Mouse (Mus musculus) heart, adult 2 months (tissue): ENCODE data around the gene Gpx6.

Experiments
- CTCF ChIP-seq: fragments of 200-600 bp; IDR thresholded peaks from 2 replicates; pipeline ENCODE4 v1.8.1; 2022; ENCODE audit warnings: antibody characterized with exemption, mild to moderate bottlenecking, moderate library complexity
- POLR2A ChIP-seq: fragments of 200-500 bp; IDR thresholded peaks from 2 replicates; pipeline ENCODE4 v1.6.1; 2011; ENCODE audit warnings: mild to moderate bottlenecking, low read depth, low read length, control low read depth; ENCODE audit not compliant: insufficient read depth

DNA sequence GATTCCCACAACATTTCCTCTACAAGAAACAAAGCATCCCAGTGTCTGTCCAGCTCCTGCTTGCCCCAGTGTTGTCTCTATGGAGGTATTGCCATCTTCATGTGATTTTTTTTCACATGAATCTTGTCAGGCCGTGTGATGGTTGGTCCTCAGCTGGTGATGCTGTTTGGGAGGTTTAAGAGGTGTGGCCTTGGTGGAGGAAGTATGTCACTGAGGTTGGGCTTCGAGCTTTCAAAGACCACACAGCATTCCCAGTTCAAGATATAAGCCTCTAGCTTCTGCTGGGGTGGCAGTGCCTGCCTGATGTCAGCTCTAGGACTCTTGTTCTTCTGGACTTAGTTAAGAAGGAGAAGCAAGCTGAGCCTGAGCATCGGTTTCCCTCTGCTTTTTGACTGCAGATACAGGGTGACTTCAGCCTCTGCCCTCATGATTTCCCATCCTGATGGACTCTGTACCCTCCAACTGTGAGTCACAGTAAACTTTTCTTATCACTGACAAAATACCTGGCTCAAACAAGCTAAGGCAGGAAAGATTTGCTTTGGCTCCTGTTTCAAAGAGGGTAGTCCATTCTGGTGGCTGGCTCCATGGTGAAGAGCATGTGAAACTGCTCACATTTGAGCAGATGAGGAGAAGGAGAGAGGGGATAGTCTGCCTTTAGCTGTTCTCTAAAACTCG is 49.0 kb upstream of the Gpx6 start:
- TF ChIP-seq CTCF (no peak), POLR2A (no peak)
